Mouse (Mus musculus): ENCODE measurements around the gene Tle1.

The Tle1 gene

GRCm38 (mm10) chr4:72165765-72166164 is 35.0 kb downstream of the Tle1 start:
- no peak for DNase-seq (ENCODE audit: extremely low spot score)

GRCm38 (mm10) chr4:72162445-72163218 is 38.1 kb downstream of the Tle1 start:
- DNase-seq (ENCODE audit: extremely low spot score): no peak

GRCm38 (mm10) chr4:72160102-72160511 is 40.6 kb downstream of the Tle1 start:
- DNase-seq (ENCODE audit: extremely low spot score): peak; percentile 50

GRCm38 (mm10) chr4:72157931-72158371 is 42.8 kb downstream of the Tle1 start:
- DNase-seq (ENCODE audit: extremely low spot score): no peak

- no peak for DNase-seq (ENCODE audit: extremely low spot score)
Measured at GRCm38 (mm10) chr4:72150460-72151131, 50.1 kb downstream of the Tle1 start.

GRCm38 (mm10) chr4:72146003-72146402 is 54.7 kb downstream of the Tle1 start:
- DNase-seq (ENCODE audit: extremely low spot score): peak; percentile 16

- no peak for DNase-seq (ENCODE audit: extremely low spot score)
Measured at GRCm38 (mm10) chr4:72144541-72144940, 56.2 kb downstream of the Tle1 start.

GRCm38 (mm10) chr4:72140706-72141105 is 60.0 kb downstream of the Tle1 start:
- DNase-seq (ENCODE audit: extremely low spot score): no peak

- no peak for DNase-seq (ENCODE audit: extremely low spot score)
Measured at GRCm38 (mm10) chr4:72139475-72140120, 61.1 kb downstream of the Tle1 start.

- DNase-seq (ENCODE audit: extremely low spot score): no peak
Measured at GRCm38 (mm10) chr4:72138264-72139080, 62.2 kb downstream of the Tle1 start.

GRCm38 (mm10) chr4:72132646-72133045 is 68.1 kb downstream of the Tle1 start:
- no peak for DNase-seq (ENCODE audit: extremely low spot score)

- DNase-seq (ENCODE audit: extremely low spot score): no peak
Measured at GRCm38 (mm10) chr4:72127596-72127995, 73.1 kb downstream of the Tle1 start.

GRCm38 (mm10) chr4:72124790-72125189 is 75.9 kb downstream of the Tle1 start:
- DNase-seq (ENCODE audit: extremely low spot score): no peak

- DNase-seq (ENCODE audit: extremely low spot score): peak; percentile 45
Measured at GRCm38 (mm10) chr4:72122837-72123236, 77.9 kb downstream of the Tle1 start.

- DNase-seq (ENCODE audit: extremely low spot score): peak; percentile 20
Measured at GRCm38 (mm10) chr4:72122343-72122742, 78.4 kb downstream of the Tle1 start.

GRCm38 (mm10) chr4:72120050-72120449 is 80.7 kb downstream of the Tle1 start:
- DNase-seq (ENCODE audit: extremely low spot score): no peak

- no peak for DNase-seq (ENCODE audit: extremely low spot score)
Measured at GRCm38 (mm10) chr4:72105702-72106101, 95.0 kb downstream of the Tle1 start.

- DNase-seq (ENCODE audit: extremely low spot score): no peak
Measured at GRCm38 (mm10) chr4:72104186-72104585, 96.5 kb downstream of the Tle1 start.

- DNase-seq (ENCODE audit: extremely low spot score): no peak
Measured at GRCm38 (mm10) chr4:72087811-72088210, 112.9 kb downstream of the Tle1 start.

GRCm38 (mm10) chr4:72069111-72069534 is 131.6 kb downstream of the Tle1 start:
- DNase-seq (ENCODE audit: extremely low spot score): no peak

GRCm38 (mm10) chr4:72067937-72068336 is 132.8 kb downstream of the Tle1 start:
- DNase-seq (ENCODE audit: extremely low spot score): no peak

All from embryo, embryonic 9.5 days (tissue).